Mouse (Mus musculus) C2C12 (cell line): Measurements from ENCODE around the gene Cd27.

ENCODE experiments used
- CEBPB ChIP-seq: IDR thresholded peaks from one replicate; pipeline ENCODE4 v1.6.1; 2011; ENCODE audit warnings: low read depth, mild to moderate bottlenecking, control low read depth, moderate library complexity
- CTCF ChIP-seq: IDR thresholded peaks from one replicate; pipeline ENCODE4 v1.5.1; 2011; ENCODE audit not compliant: control insufficient read depth, insufficient read depth, insufficient read length
- FOSL1 ChIP-seq: IDR thresholded peaks from one replicate; pipeline ENCODE4 v1.8.0; 2011; ENCODE audit warnings: mild to moderate bottlenecking, low read length; ENCODE audit not compliant: poor library complexity, insufficient read depth, severe bottlenecking
- MAX ChIP-seq: IDR thresholded peaks from one replicate; pipeline ENCODE4 v1.6.1; 2011; ENCODE audit warnings: mild to moderate bottlenecking, control low read depth
- MYOD1 ChIP-seq: IDR thresholded peaks from one replicate; pipeline ENCODE4 v1.6.1; 2011; ENCODE audit warnings: low read depth; ENCODE audit not compliant: control insufficient read depth, insufficient read length
- MYOG ChIP-seq: IDR thresholded peaks from one replicate; pipeline ENCODE4 v1.6.1; 2011; ENCODE audit not compliant: control insufficient read depth, insufficient read length; ENCODE audit errors: extremely low read depth
- USF1 ChIP-seq: IDR thresholded peaks from one replicate; pipeline ENCODE4 v1.6.1; 2011; ENCODE audit warnings: low read depth, mild to moderate bottlenecking, control low read depth, moderate library complexity

DNA sequence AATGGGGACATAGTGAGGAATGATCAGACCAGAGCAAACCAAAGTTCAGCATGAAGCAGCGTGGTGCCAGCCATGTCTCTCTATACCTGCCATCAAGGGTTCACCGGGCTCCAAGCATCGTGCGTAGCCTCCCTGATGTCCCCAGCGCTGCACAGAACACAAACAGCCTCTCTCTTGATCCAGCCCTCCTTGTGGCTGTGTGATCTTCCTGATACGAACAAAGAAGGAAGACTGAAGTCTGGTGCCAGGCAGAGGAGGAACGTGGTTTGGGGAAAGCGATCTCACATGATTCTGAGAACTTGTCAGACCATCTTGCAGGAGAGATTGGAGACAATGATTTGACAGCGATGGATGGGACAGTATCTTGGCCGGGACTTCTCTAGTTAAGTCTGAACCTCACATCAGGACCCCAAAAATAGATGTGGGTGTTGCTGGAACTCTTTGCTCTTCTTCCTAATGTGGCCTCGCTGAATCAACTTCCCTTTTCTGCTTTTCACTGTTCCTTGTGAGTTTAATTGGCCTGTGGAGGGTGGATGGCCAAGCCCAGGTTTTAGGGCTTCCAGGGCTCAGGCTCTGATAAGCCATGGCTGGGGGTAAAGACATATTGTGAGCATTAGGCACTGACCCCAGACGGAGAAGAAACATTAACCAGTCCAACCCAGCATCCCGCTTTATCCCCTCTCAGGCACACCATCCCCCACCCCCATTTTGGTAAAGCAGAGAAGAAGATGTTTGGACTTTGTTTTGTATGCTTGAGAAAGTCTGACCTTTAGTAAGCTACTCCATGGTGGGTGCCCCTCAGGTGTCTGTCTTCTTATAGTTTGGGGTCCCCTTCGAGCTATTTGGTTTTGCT is 17.3 kb upstream of the Cd27 start:
- TF ChIP-seq CTCF (no peak), USF1 (no peak), MAX (no peak), CEBPB (no peak), FOSL1 (no peak), MYOD1 (no peak), MYOG (no peak)
